Mouse (Mus musculus) bone marrow, adult 2 months (tissue): Measurements from ENCODE around the gene Efcab10.

Experiments
- CTCF ChIP-seq: fragments of 200-500 bp; IDR thresholded peaks from 2 replicates; pipeline ENCODE4 v1.5.1; 2011; ENCODE audit warnings: low read length, control low read depth; ENCODE audit not compliant: control insufficient read depth, insufficient read depth
- POLR2A ChIP-seq: fragments of 200-500 bp; IDR thresholded peaks from 2 replicates; pipeline ENCODE4 v1.6.1; 2011; ENCODE audit warnings: low read depth, mild to moderate bottlenecking, control low read depth, low read length, borderline replicate concordance; ENCODE audit not compliant: control insufficient read depth

- TF ChIP-seq POLR2A (no peak), CTCF (no peak)
Measured at GRCm38 (mm10) chr12:33403265-33403693, 8.6 kb downstream of the Efcab10 start.
